Comparison of ENCODE assay signal across 23 mouse cellular contexts in genomic region chr14:61607157-61607556, GRCm38 (mm10). TPM values are rescaled to one million over a fixed set of nuclear protein-coding genes. Genes with fewer than 3 reads are reported as not detected.
DNase-seq lines count a peak whose midpoint lies in the region; ATAC-seq and TF ChIP-seq lines count a peak whose summit lies in the region.
"Had no signal": no experiment of that assay in that cellular context is flagged by ENCODE, and none has a peak within 500 bp of the region (broad histone marks: within the 10 kb centered on the region; RNA-seq: fewer than 3 reads in every experiment).

TSS of gene Kcnrg (plus strand) at chr14:61607457.

- H3ac ChIP-seq in myocyte (ENCODE audit: control insufficient read depth, insufficient read length), result no peak within 1 kb of the TSS

- H3K36me3 ChIP-seq in ES-Bruce4 (ENCODE audit: control insufficient read depth, insufficient read depth, low read length, poor library complexity, severe bottlenecking) (peaks cover 27% of the 10 kb centered on the region), myocyte (ENCODE audit: control insufficient read depth, insufficient read depth) (no peaks in the 10 kb centered on the region)
- peaks cover 4% of the 10 kb centered on the region; the same call in 1 of the 2 replicates for H3K36me3 ChIP-seq in hindbrain, postnatal 0 days (ENCODE audit: insufficient read depth, low read length)

- CTCF ChIA-PET in Patski (lab: Charles Lee), result interaction anchor here (1.2 to 1.3 kb wide), 2 partner anchors 9 kb away, joined by 4 read pairs; partner anchors contain the start of gene Trim13

- no peaks in the 10 kb centered on the region for H3K9me3 ChIP-seq in ES-Bruce4 (replicated peaks; ENCODE audit: control insufficient read depth, insufficient read depth, low read length, poor library complexity, severe bottlenecking)
- H3K9me3 ChIP-seq in hindbrain, postnatal 0 days (ENCODE audit: low read length), result no peaks in the 10 kb centered on the region
- H3K9me3 ChIP-seq: G1E had no signal

- H3K9ac ChIP-seq in ES-Bruce4 (ENCODE audit: low read depth, poor library complexity, severe bottlenecking), result no peak within 1 kb of the TSS
- no peak within 1 kb of the TSS for H3K9ac ChIP-seq in hindbrain, postnatal 0 days (replicated peaks; ENCODE audit: low read length)

- in situ Hi-C loops in Patski (cut with MboI; ENCODE audit: low pct_unique_long_range_greater_than_20kb), result no loop called here

- TF ChIP-seq CTCF in ES-Bruce4 (IDR thresholded peaks at IDR 0.05; ENCODE audit: low read depth, low read length) (no peak), Patski (IDR thresholded peaks at IDR 0.05) (peak; percentile 3)
- no peak for TF ChIP-seq CTCF in olfactory bulb, adult 2 months (IDR thresholded peaks at IDR 0.05; ENCODE audit: insufficient read depth, low read depth, low read length)
- TF ChIP-seq CTCF in hindbrain, postnatal 0 days (IDR thresholded peaks at IDR 0.05; ENCODE audit: low read depth), result no peak

- POLR2A ChIA-PET in Patski (lab: Charles Lee), result interaction anchor here (1.0 kb wide), 1 partner anchor 8 kb away, joined by 3 read pairs; no protein-coding TSS in a partner anchor

- peak within 1 kb of the TSS; percentile 21 for H3K4me2 ChIP-seq in myocyte (ENCODE audit: low read depth)
- no peak within 1 kb of the TSS for H3K4me2 ChIP-seq in hindbrain, postnatal 0 days (ENCODE audit: low read depth, low read length)

- no peak within 1 kb of the TSS for H3K4me3 ChIP-seq in ES-Bruce4 (ENCODE audit: low read depth, low read length)
- no peak within 1 kb of the TSS for H3K4me3 ChIP-seq in myocyte
- no peak within 1 kb of the TSS for H3K4me3 ChIP-seq in olfactory bulb, adult 2 months (ENCODE audit: insufficient read depth, low read depth, low read length)
- H3K4me3 ChIP-seq in hindbrain, postnatal 0 days (ENCODE audit: low read length), result no peak within 1 kb of the TSS

- peaks cover 3% of the 10 kb centered on the region for H3K4me1 ChIP-seq in ES-Bruce4 (ENCODE audit: control insufficient read depth, insufficient read depth, low read length)
- H3K4me1 ChIP-seq in olfactory bulb, adult 2 months (ENCODE audit: control insufficient read depth, insufficient read depth, low read length), result no peaks in the 10 kb centered on the region
- no peaks in the 10 kb centered on the region for H3K4me1 ChIP-seq in hindbrain, postnatal 0 days (ENCODE audit: insufficient read depth, low read length)

- no peaks in the 10 kb centered on the region for H3K79me2 ChIP-seq in myocyte (ENCODE audit: control insufficient read depth, insufficient read depth)

- DNase-seq in Patski (ENCODE audit: low read depth, low spot score), result no peak
- DNase-seq in kidney, adult 9 months, result no peak
- no peak for DNase-seq in heart, postnatal 10 days
- DNase-seq in right cerebral cortex, adult 18-20 months, result no peak
- DNase-seq in hindbrain, postnatal 0 days (ENCODE audit: low spot score), result no peak
- DNase-seq: adrenal gland, adult 2 months; adrenal gland, adult 8-10 months; adrenal gland, postnatal 10 days; adrenal gland, postnatal 14 days; adrenal gland, postnatal 25 days; adrenal gland, postnatal 36 days; B cell, adult 2 months; cerebellum, adult 11 months; cerebellum, adult 11-12 months; cerebellum, adult 18-20 months; cerebellum, adult 2 months had no signal

- TF ChIP-seq POLR2A in ES-Bruce4 (IDR thresholded peaks at IDR 0.05; ENCODE audit: insufficient read depth, low read length), result no peak
- no peak for TF ChIP-seq POLR2A in myocyte (IDR thresholded peaks at IDR 0.05; ENCODE audit: insufficient read length, low read depth)
- no peak for TF ChIP-seq POLR2A in olfactory bulb, adult 2 months (IDR thresholded peaks at IDR 0.05; ENCODE audit: insufficient read depth, low read depth, low read length)

- intact Hi-C loops in heart, postnatal 10 days (cut with DNase I), result no loop called here

- ATAC-seq in Patski, result peak; percentile 26
- ATAC-seq in hindbrain, postnatal 0 days, result no peak
- ATAC-seq: activated CD4-positive, CD25-positive, alpha-beta regulatory T cell, adult 4 months; CD4-positive, CD25-positive, alpha-beta regulatory T cell, adult 4 months had no signal

- peak within 1 kb of the TSS; percentile 5; the same call in 1 of the 2 replicates for H3K27ac ChIP-seq in ES-Bruce4 (ENCODE audit: insufficient read depth, low read length)
- H3K27ac ChIP-seq in olfactory bulb, adult 2 months (ENCODE audit: insufficient read depth, low read depth, low read length), result 0 out of 2 replicates have a peak within 1 kb of the TSS, but pooled peaks have one; percentile 21
- no peak within 1 kb of the TSS for H3K27ac ChIP-seq in hindbrain, postnatal 0 days

- 86% methylated on average over 3 of the region's 3 CpGs for WGBS in olfactory bulb, adult 2 months
- WGBS in hindbrain, postnatal 0 days, result 86% methylated on average over 3 of the region's 3 CpGs

- TF ChIP-seq EP300 in ES-Bruce4 (IDR thresholded peaks at IDR 0.05; ENCODE audit: insufficient read depth, low read depth, low read length), result no peak

- no peaks in the 10 kb centered on the region for H3K27me3 ChIP-seq in ES-Bruce4 (ENCODE audit: control insufficient read depth, insufficient read depth, low read length, poor library complexity, severe bottlenecking)
- H3K27me3 ChIP-seq in Patski, result no peaks in the 10 kb centered on the region
- H3K27me3 ChIP-seq in myocyte (ENCODE audit: control insufficient read depth, insufficient read depth, insufficient read length), result no peaks in the 10 kb centered on the region
- no peaks in the 10 kb centered on the region for H3K27me3 ChIP-seq in hindbrain, postnatal 0 days (ENCODE audit: insufficient read depth, low read length)
- H3K27me3 ChIP-seq: CH12.LX had no signal

TF ChIP-seq in myocyte, 11 proteins besides CTCF, POLR2A, EP300 and RAD21:
- TF ChIP-seq TCF12 (IDR thresholded peaks at IDR 0.05; ENCODE audit: insufficient read depth, poor library complexity, severe bottlenecking), result no peak
- no peak for TF ChIP-seq CEBPB (IDR thresholded peaks at IDR 0.05; ENCODE audit: insufficient read depth, poor library complexity, severe bottlenecking)
- no peak for TF ChIP-seq REST (IDR thresholded peaks at IDR 0.05; ENCODE audit: insufficient read depth, insufficient read length)
- no peak for TF ChIP-seq USF1 (IDR thresholded peaks at IDR 0.05; ENCODE audit: low read depth)
- no peak for TF ChIP-seq E2F4 (IDR thresholded peaks at IDR 0.05; ENCODE audit: insufficient read depth)
- TF ChIP-seq POLR2AphosphoS2 (IDR thresholded peaks at IDR 0.05; ENCODE audit: insufficient read length, low read depth), result no peak
- no peak for TF ChIP-seq MYOG (IDR thresholded peaks at IDR 0.05; ENCODE audit: control insufficient read depth in 1 of 3, insufficient read depth in 1 of 3, insufficient read length in 2 of 3, low read depth in 2 of 3)
- TF ChIP-seq SRF (IDR thresholded peaks at IDR 0.05; ENCODE audit: control insufficient read depth, insufficient read length, low read depth), result no peak
- TF ChIP-seq TCF3 (IDR thresholded peaks at IDR 0.05; ENCODE audit: insufficient read length, low read depth), result no peak
- no peak for TF ChIP-seq MAX (IDR thresholded peaks at IDR 0.05; ENCODE audit: low read depth)
- no peak for TF ChIP-seq MYOD1 (IDR thresholded peaks at IDR 0.05; ENCODE audit: control insufficient read depth in 1 of 3, insufficient read length in 2 of 3, low read depth in 2 of 3)

RNA-seq across cellular contexts. Expression of gene Kcnrg, which starts in this region (rescaled TPM):
- 0.57 TPM in 1 of 2 replicates, not detected in the other for polyA plus RNA-seq in ES-Bruce4 (2011; ENCODE audit: insufficient read depth, insufficient read length, low read depth, missing spikeins)
- polyA plus RNA-seq in Patski (2021), result 0.37 TPM
- polyA plus RNA-seq in myocyte (2012; fragmentation: generic; extraction: Trizol), result 0.16 TPM
- polyA plus RNA-seq in olfactory bulb, adult 2 months (2012; ENCODE audit: insufficient read depth, insufficient read length, low replicate concordance, missing spikeins), result not detected in 2 replicates
- total RNA-seq in heart, postnatal 10 days (2021), result under 1 TPM; 0.32 to 0.43 TPM
- 1.2 and 2.5 TPM in 2 replicates for total RNA-seq in hindbrain, postnatal 0 days (2014; rRNA removed)
- polyA plus RNA-seq in hindbrain, postnatal 0 days (2015; fragmentation: Nextera tagmentation; extraction: Ambion mirVana), result 1.5 TPM in 2 replicates
- polyA plus RNA-seq: G1E had no signal

Comparison
In these comparisons a context has a peak if more than half of its experiments do, and no peak if none do; other contexts are left out.
1. Peak in ATAC-seq in Patski; RNA of the gene not detected or under 1 TPM.